Mouse (Mus musculus) MEL (cell line): Measurements from ENCODE around the gene Tesk1. TPM values are rescaled to one million over a fixed set of nuclear protein-coding genes. Genes with fewer than 3 reads are reported as not detected.

Experiments used
- DNase-seq: peaks from one replicate; pipeline ENCODE4 v3.0.0; 2011; ENCODE audit warnings: low read depth, low spot score
- H3K27ac ChIP-seq: 2 replicates; pipeline ENCODE4 v1.5.1; 2012; ENCODE audit warnings: low read depth, mild to moderate bottlenecking, control low read depth, low read length, moderate library complexity; ENCODE audit not compliant: control insufficient read depth
- H3K27me3 ChIP-seq, 2 experiments: fragments of 150-350 bp in 1 of 2; sonication (generic) in 1 of 2; 2 replicates each; pipeline ENCODE4 v1.6.1; 2012; ENCODE audit warnings: low read length in 2 of 2, mild to moderate bottlenecking in 2 of 2, improper control_type of control experiment in 1 of 2, moderate library complexity in 1 of 2; ENCODE audit not compliant: insufficient read depth in 2 of 2, control insufficient read depth in 1 of 2
- H3K36me3 ChIP-seq, 2 experiments: 2 replicates each; pipeline ENCODE4 v1.6.1; 2012 to 2014; ENCODE audit warnings: low read length in 2 of 2, improper control_type of control experiment in 1 of 2, inconsistent platforms in 1 of 2, mild to moderate bottlenecking in 1 of 2; ENCODE audit not compliant: insufficient read depth in 2 of 2, control insufficient read depth in 1 of 2
- H3K4me1 ChIP-seq, 2 experiments: fragments of 150-350 bp in 1 of 2; sonication (generic) in 1 of 2; 2 replicates each; pipeline ENCODE4 v1.6.1; 2012; ENCODE audit warnings: low read length in 2 of 2, improper control_type of control experiment in 1 of 2, mild to moderate bottlenecking in 1 of 2; ENCODE audit not compliant: insufficient read depth in 2 of 2, control insufficient read depth in 1 of 2
- H3K4me3 ChIP-seq, 2 experiments: fragments of 150-350 bp in 1 of 2; sonication (generic) in 1 of 2; 2 replicates each; pipeline ENCODE4 v1.5.1; 2012; ENCODE audit warnings: low read depth in 2 of 2, low read length in 2 of 2, mild to moderate bottlenecking in 2 of 2, moderate library complexity in 2 of 2, control low read depth in 1 of 2, improper control_type of control experiment in 1 of 2; ENCODE audit not compliant: control insufficient read depth in 1 of 2, insufficient read depth in 1 of 2
- H3K79me2 ChIP-seq: 2 replicates; pipeline ENCODE4 v1.6.1; 2012; ENCODE audit warnings: mild to moderate bottlenecking, low read length, moderate library complexity; ENCODE audit not compliant: control insufficient read depth, poor library complexity, insufficient read depth
- H3K9ac ChIP-seq: 2 replicates; pipeline ENCODE4 v1.6.1; 2012; ENCODE audit warnings: low read depth, mild to moderate bottlenecking, control low read depth, low read length, moderate library complexity; ENCODE audit not compliant: control insufficient read depth, poor library complexity, severe bottlenecking
- H3K9me3 ChIP-seq: fragments of 150-350 bp; sonication (generic); replicated peaks from 2 replicates; pipeline ENCODE4 v1.6.1; 2012; ENCODE audit warnings: mild to moderate bottlenecking, low read length, improper control_type of control experiment, moderate library complexity; ENCODE audit not compliant: insufficient read depth
- CHD2 ChIP-seq: IDR thresholded peaks from 2 replicates; pipeline ENCODE4 v1.6.1; 2011; ENCODE audit warnings: low read length, improper control_type of control experiment
- HCFC1 ChIP-seq: IDR thresholded peaks from 2 replicates; pipeline ENCODE4 v1.6.1; 2012; ENCODE audit warnings: low read depth, mild to moderate bottlenecking, inconsistent platforms, low read length, improper control_type of control experiment, moderate library complexity
- MAX ChIP-seq: IDR thresholded peaks from 2 replicates; pipeline ENCODE4 v1.6.1; 2011; ENCODE audit warnings: low read length, improper control_type of control experiment
- MEF2A ChIP-seq: IDR thresholded peaks from 2 replicates; pipeline ENCODE4 v1.6.1; 2014; ENCODE audit warnings: low read depth, mild to moderate bottlenecking, inconsistent platforms, low read length, improper control_type of control experiment; ENCODE audit not compliant: poor library complexity, insufficient replicate concordance, severe bottlenecking; ENCODE audit errors: extremely low read depth
- NELFE ChIP-seq: IDR thresholded peaks from 2 replicates; pipeline ENCODE4 v1.6.1; 2011; ENCODE audit warnings: low read depth, low read length, improper control_type of control experiment
- NRF1 ChIP-seq: IDR thresholded peaks from 2 replicates; pipeline ENCODE4 v1.6.1; 2014; ENCODE audit warnings: low read depth, mild to moderate bottlenecking, inconsistent platforms, low read length, improper control_type of control experiment, moderate library complexity; ENCODE audit not compliant: poor library complexity, insufficient read depth, severe bottlenecking
- POLR2AphosphoS5 ChIP-seq: IDR thresholded peaks from 2 replicates; pipeline ENCODE4 v1.6.1; 2012; ENCODE audit warnings: low read depth, borderline replicate concordance, mild to moderate bottlenecking, inconsistent platforms, low read length, moderate library complexity, mixed read lengths
- RAD21 ChIP-seq: IDR thresholded peaks from 2 replicates; pipeline ENCODE4 v1.6.1; 2011; ENCODE audit warnings: mild to moderate bottlenecking, low read depth, low read length, improper control_type of control experiment
- SMC3 ChIP-seq: IDR thresholded peaks from 2 replicates; pipeline ENCODE4 v1.6.1; 2011; ENCODE audit warnings: low read depth, low read length, improper control_type of control experiment
- TAL1 ChIP-seq: IDR thresholded peaks from 2 replicates; pipeline ENCODE4 v1.6.1; 2012; ENCODE audit warnings: mild to moderate bottlenecking, inconsistent platforms, low read length, moderate library complexity, mixed read lengths
- TCF12 ChIP-seq: IDR thresholded peaks from 2 replicates; pipeline ENCODE4 v1.6.1; 2014; ENCODE audit warnings: low read depth, mild to moderate bottlenecking, inconsistent platforms, low read length, improper control_type of control experiment, moderate library complexity
- USF1 ChIP-seq: IDR thresholded peaks from 2 replicates; pipeline ENCODE4 v1.6.1; 2014; ENCODE audit warnings: low read depth, mild to moderate bottlenecking, inconsistent platforms, low read length, improper control_type of control experiment, moderate library complexity
- USF2 ChIP-seq, 2 experiments: IDR thresholded peaks; 2 replicates each; pipeline ENCODE4 v1.6.1; 2011 to 2012; ENCODE audit warnings: improper control_type of control experiment in 2 of 2, low read length in 2 of 2, borderline replicate concordance in 1 of 2, inconsistent platforms in 1 of 2, low read depth in 1 of 2, mild to moderate bottlenecking in 1 of 2; ENCODE audit not compliant: insufficient read depth in 1 of 2
- ZKSCAN1 ChIP-seq: IDR thresholded peaks from 2 replicates; pipeline ENCODE4 v1.6.1; 2012; ENCODE audit warnings: low read depth, mild to moderate bottlenecking, inconsistent platforms, low read length, improper control_type of control experiment, moderate library complexity
- ZMIZ1 ChIP-seq: IDR thresholded peaks from 2 replicates; pipeline ENCODE4 v1.6.1; 2012; ENCODE audit warnings: low read depth, mild to moderate bottlenecking, inconsistent platforms, low read length, improper control_type of control experiment, moderate library complexity
- ZNF384 ChIP-seq: IDR thresholded peaks from 2 replicates; pipeline ENCODE4 v1.6.1; 2012; ENCODE audit warnings: low read depth, mild to moderate bottlenecking, inconsistent platforms, low read length, improper control_type of control experiment
- polyA plus RNA-seq, 2 experiments: library from polyadenylated mRNA; stranded (reverse) in 1 of 2; unstranded in 1 of 2; fragments of >175 nt in 1 of 2; fragments of >200 nt in 1 of 2; gene quantifications; 2 replicates each; pipeline versions ENCODE4 v1.2.1 to v1.2.4; 2012; ENCODE audit warnings: low replicate concordance in 2 of 2, low read depth in 1 of 2; ENCODE audit not compliant: insufficient read length in 2 of 2, insufficient read depth in 1 of 2, missing spikeins in 1 of 2
- total RNA-seq: library from RNA; depleted of rRNA; stranded (reverse); fragments of 300-350 nt; gene quantifications from 2 replicates; pipeline ENCODE4 v1.2.3, GENCODE M21; 2012

Gene Tesk1
- total and polyA plus RNA-seq, 3 experiments: 9.1 to 24.6 TPM; not detected in 1

GRCm38 (mm10) chr4:43401486-43401885 lies 40.3 kb upstream of the Tesk1 start:
- no peak for DNase-seq
- Histone ChIP-seq H3K27me3 (no peaks in the 10 kb centered on the region), H3K79me2 (no peaks in the 10 kb centered on the region), H3K27ac (no peak overlapping the region), H3K36me3 (no peaks in the 10 kb centered on the region), H3K9me3 (no peaks in the 10 kb centered on the region), H3K4me1 (no peaks in the 10 kb centered on the region), H3K4me3 (no peak overlapping the region), H3K9ac (no peak overlapping the region)
- TF ChIP-seq TAL1: no peak

GRCm38 (mm10) chr4:43402212-43402611 lies 39.5 kb upstream of the Tesk1 start:
- Histone ChIP-seq H3K9ac (no peak overlapping the region), H3K27me3 (no peaks in the 10 kb centered on the region), H3K36me3 (no peaks in the 10 kb centered on the region), H3K79me2 (no peaks in the 10 kb centered on the region), H3K4me3 (no peak overlapping the region), H3K27ac (no peak overlapping the region), H3K9me3 (no peaks in the 10 kb centered on the region), H3K4me1 (no peaks in the 10 kb centered on the region)
- no peak for DNase-seq
- no peak for TF ChIP-seq POLR2AphosphoS5
- no peak for TF ChIP-seq USF2 (IDR thresholded peaks at IDR 0.05; ENCODE audit: borderline replicate concordance in 1 of 2, insufficient read depth in 1 of 2, low read depth in 1 of 2, low read length in 2 of 2)
- TF ChIP-seq ZKSCAN1: no peak
- no peak for TF ChIP-seq RAD21
- TF ChIP-seq TCF12: no peak
- TF ChIP-seq NRF1: no peak
- TF ChIP-seq SMC3: no peak
- TF ChIP-seq HCFC1: no peak
- TF ChIP-seq NELFE: no peak
- no peak for TF ChIP-seq MEF2A
- TF ChIP-seq ZNF384: no peak
- no peak for TF ChIP-seq USF1
- no peak for TF ChIP-seq CHD2
- no peak for TF ChIP-seq MAX
- no peak for TF ChIP-seq ZMIZ1
